Mouse (Mus musculus) megakaryocyte progenitor cell, adult 5-6 weeks (primary cell): ENCODE results near the gene Gm20388. TPM values are rescaled to one million over a fixed set of nuclear protein-coding genes. Genes with fewer than 3 reads are reported as not detected.
A peak's percentile ranks its signal among the peaks of the same experiment; 100 is the strongest.

Source experiments
- ATAC-seq: replicated peaks from 2 replicates; pipeline ENCODE4 v1.8.0; 2016; ENCODE audit warnings: mild to moderate bottlenecking, moderate TSS enrichment, inconsistent platforms; ENCODE audit not compliant: poor library complexity
- total RNA-seq, 2 experiments: library from RNA; stranded (forward) in 1 of 2; stranded (reverse) in 1 of 2; fragments of 157-497, 149-512 nt in 1 of 2; fragments of 200-1000 nt in 1 of 2; gene quantifications; 2 replicates each; pipeline versions ENCODE4 v1.2.3 to v1.2.4; 2015 to 2017

Gene Gm20388
- total RNA-seq, 2 experiments from 2014 or later, result 18.6 TPM; not detected in 1

- no peak for ATAC-seq
These were observed 2271.3 kb downstream of the Gm20388 start for GRCm38 (mm10) chr8:122181991-122182390.

GRCm38 (mm10) chr8:122186363-122186974 is 2275.8 kb downstream of the Gm20388 start:
- no peak for ATAC-seq

- ATAC-seq, result no peak
These were observed 2276.6 kb downstream of the Gm20388 start for GRCm38 (mm10) chr8:122187271-122187670.

GRCm38 (mm10) chr8:122190349-122191053 is 2279.9 kb downstream of the Gm20388 start:
- peak; percentile 47; the same call in 1 of the 2 replicates for ATAC-seq

- ATAC-seq, result no peak
These were observed 2280.4 kb downstream of the Gm20388 start for GRCm38 (mm10) chr8:122191054-122191376.

- no peak for ATAC-seq
These were observed 2282.1 kb downstream of the Gm20388 start for GRCm38 (mm10) chr8:122192771-122193170.

GRCm38 (mm10) chr8:122193521-122193920 is 2282.9 kb downstream of the Gm20388 start:
- ATAC-seq, result no peak

GRCm38 (mm10) chr8:122194396-122194795 is 2283.8 kb downstream of the Gm20388 start:
- ATAC-seq, result no peak

- ATAC-seq, result peak; percentile 46; the same call in 1 of the 2 replicates
These were observed 2286.7 kb downstream of the Gm20388 start for GRCm38 (mm10) chr8:122197342-122197741.

- ATAC-seq, result no peak
These were observed 2287.9 kb downstream of the Gm20388 start for GRCm38 (mm10) chr8:122198378-122199025.

- no peak for ATAC-seq
These were observed 2288.6 kb downstream of the Gm20388 start for GRCm38 (mm10) chr8:122199191-122199590.

GRCm38 (mm10) chr8:122199841-122200240 is 2289.2 kb downstream of the Gm20388 start:
- no peak for ATAC-seq

- no peak for ATAC-seq
These were observed 2300.9 kb downstream of the Gm20388 start for GRCm38 (mm10) chr8:122211591-122211990.

GRCm38 (mm10) chr8:122215630-122216029 is 2305.0 kb downstream of the Gm20388 start:
- ATAC-seq, result no peak

- ATAC-seq, result no peak
These were observed 2305.8 kb downstream of the Gm20388 start for GRCm38 (mm10) chr8:122216433-122216832.

- no peak for ATAC-seq
These were observed 2307.0 kb downstream of the Gm20388 start for GRCm38 (mm10) chr8:122217456-122218177.

GRCm38 (mm10) chr8:122223976-122224649 is 2313.5 kb downstream of the Gm20388 start:
- no peak for ATAC-seq

- ATAC-seq, result no peak
These were observed 2314.0 kb downstream of the Gm20388 start for GRCm38 (mm10) chr8:122224650-122225022.

- no peak for ATAC-seq
These were observed 2314.8 kb downstream of the Gm20388 start for GRCm38 (mm10) chr8:122225446-122225845.

- no peak for ATAC-seq
These were observed 2316.7 kb downstream of the Gm20388 start for GRCm38 (mm10) chr8:122227345-122227744.
